Mouse (Mus musculus) activated CD4-positive, CD25-positive, alpha-beta regulatory T cell (primary cell): Measurements from ENCODE around the gene Etfa. TPM values are rescaled to one million over a fixed set of nuclear protein-coding genes. Genes with fewer than 3 reads are reported as not detected.

ENCODE experiments used
- polyA plus RNA-seq, 2 experiments: library from polyadenylated mRNA; unstranded; fragments of 100-300 nt; shearing (Covaris generic); gene quantifications; one replicate each; pipeline ENCODE4 v1.2.1; 2017

The Etfa gene
- 100 to 1,000 TPM; 132 to 150 TPM for polyA plus RNA-seq

GRCm38 (mm10) chr9:55512027-55512543 lies at the start of gene Etfa:
TSS of gene Etfa (minus strand) at chr9:55512243.

GRCm38 (mm10) chr9:55538377-55538776 lies 26.3 kb upstream of the Etfa start, which contains the start of gene Isl2:
TSS of gene Isl2 (plus strand) at chr9:55538672.

Other genes with a start within 250 kb of the Etfa start
- 1 to 10 TPM; 2.3 to 3.0 TPM for gene Nrg4, start 185.4 kb downstream of the Etfa start, polyA plus RNA-seq
- gene Tmem266, start 185.3 kb downstream of the Etfa start, polyA plus RNA-seq = under 1 TPM in 1 of 2 experiments, not detected in 1; 0.05 TPM
- under 1 TPM in 1 of 2 experiments, not detected in 1; 0.18 TPM for gene Isl2, start 26.4 kb upstream of the Etfa start, polyA plus RNA-seq